Mouse (Mus musculus): Measurements from ENCODE around the gene Pctp.

GRCm38 (mm10) chr11:89947806-89948205, 54.9 kb downstream of the Pctp start:
- TF ChIP-seq CTCF (IDR thresholded peaks at IDR 0.05; ENCODE audit: insufficient read depth, low read depth, low read length), result no peak
- no peak for TF ChIP-seq POLR2A (IDR thresholded peaks at IDR 0.05; ENCODE audit: insufficient read depth, low read depth, low read length)

Data from olfactory bulb, adult 2 months (tissue).